Mouse (Mus musculus): ENCODE results near the gene Suclg2. TPM values are rescaled to one million over a fixed set of nuclear protein-coding genes. Genes with fewer than 3 reads are reported as not detected.

The Suclg2 gene
- polyA plus RNA-seq (2011; ENCODE audit: insufficient read depth, insufficient read length, low read depth, missing spikeins) = 87.4 and 90.8 TPM in 2 replicates

- Histone ChIP-seq H3K9me3 (replicated peaks; ENCODE audit: control insufficient read depth, insufficient read depth, low read length, poor library complexity, severe bottlenecking) (no peaks in the 10 kb centered on the region), H3K27ac (ENCODE audit: insufficient read depth, low read length) (no peak within 1 kb of the TSS), H3K4me3 (ENCODE audit: low read depth, low read length) (peak within 1 kb of the TSS; percentile 88), H3K36me3 (ENCODE audit: control insufficient read depth, insufficient read depth, low read length, poor library complexity, severe bottlenecking) (no peaks in the 10 kb centered on the region), H3K4me1 (ENCODE audit: control insufficient read depth, insufficient read depth, low read length) (peaks cover 2% of the 10 kb centered on the region), H3K27me3 (ENCODE audit: control insufficient read depth, insufficient read depth, low read length, poor library complexity, severe bottlenecking) (no peaks in the 10 kb centered on the region), H3K9ac (ENCODE audit: low read depth, poor library complexity, severe bottlenecking) (peak within 1 kb of the TSS; percentile 90)
- TF ChIP-seq EP300 (IDR thresholded peaks at IDR 0.05; ENCODE audit: insufficient read depth, low read depth, low read length) = no peak
- no peak for TF ChIP-seq POLR2A (IDR thresholded peaks at IDR 0.05; ENCODE audit: insufficient read depth, low read length)
- no peak for TF ChIP-seq CTCF (IDR thresholded peaks at IDR 0.05; ENCODE audit: low read depth, low read length)
These were observed at the start of gene Suclg2 for GRCm38 (mm10) chr6:95718031-95718968. Gene Suclg2 (minus strand): TSS chr6:95718800.

DNA sequence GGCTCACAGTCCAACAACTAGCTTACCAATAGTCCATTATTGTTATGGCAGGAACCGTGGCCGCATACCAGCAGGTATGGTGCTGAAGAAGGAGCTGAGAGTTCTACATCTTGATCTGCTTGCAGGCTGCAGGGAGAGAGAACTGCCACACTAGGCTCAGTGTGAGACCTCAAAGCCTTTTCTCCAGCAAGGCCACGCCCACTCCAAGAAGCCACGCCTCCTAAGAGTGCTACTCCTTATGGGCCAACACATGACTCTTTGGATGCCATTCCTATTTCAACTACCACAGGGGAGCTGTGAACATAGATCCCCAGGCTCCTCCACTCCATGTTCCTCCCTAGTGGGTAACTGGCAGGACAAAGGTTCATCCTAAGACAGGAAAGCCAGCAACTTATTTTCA is 48.0 kb upstream of the Suclg2 start:
- no peaks in the 10 kb centered on the region for H3K9me3 ChIP-seq (replicated peaks; ENCODE audit: control insufficient read depth, insufficient read depth, low read length, poor library complexity, severe bottlenecking)
- no peak for TF ChIP-seq CTCF (IDR thresholded peaks at IDR 0.05; ENCODE audit: low read depth, low read length)
- TF ChIP-seq EP300 (IDR thresholded peaks at IDR 0.05; ENCODE audit: insufficient read depth, low read depth, low read length) = no peak
- no peak for TF ChIP-seq POLR2A (IDR thresholded peaks at IDR 0.05; ENCODE audit: insufficient read depth, low read length)
- H3K36me3 ChIP-seq (ENCODE audit: control insufficient read depth, insufficient read depth, low read length, poor library complexity, severe bottlenecking) = no peaks in the 10 kb centered on the region
- no peak overlapping the region for H3K27ac ChIP-seq (ENCODE audit: insufficient read depth, low read length)
- no peaks in the 10 kb centered on the region for H3K27me3 ChIP-seq (ENCODE audit: control insufficient read depth, insufficient read depth, low read length, poor library complexity, severe bottlenecking)
- H3K9ac ChIP-seq (ENCODE audit: low read depth, poor library complexity, severe bottlenecking) = no peak overlapping the region
- no peak overlapping the region for H3K4me3 ChIP-seq (ENCODE audit: low read depth, low read length)
- H3K4me1 ChIP-seq (ENCODE audit: control insufficient read depth, insufficient read depth, low read length) = no peaks in the 10 kb centered on the region

- Histone ChIP-seq H3K27me3 (ENCODE audit: control insufficient read depth, insufficient read depth, low read length, poor library complexity, severe bottlenecking) (no peaks in the 10 kb centered on the region), H3K36me3 (ENCODE audit: control insufficient read depth, insufficient read depth, low read length, poor library complexity, severe bottlenecking) (no peaks in the 10 kb centered on the region), H3K4me1 (ENCODE audit: control insufficient read depth, insufficient read depth, low read length) (no peaks in the 10 kb centered on the region), H3K4me3 (ENCODE audit: low read depth, low read length) (no peak overlapping the region), H3K9ac (ENCODE audit: low read depth, poor library complexity, severe bottlenecking) (no peak overlapping the region), H3K27ac (ENCODE audit: insufficient read depth, low read length) (no peak overlapping the region), H3K9me3 (replicated peaks; ENCODE audit: control insufficient read depth, insufficient read depth, low read length, poor library complexity, severe bottlenecking) (no peaks in the 10 kb centered on the region)
- TF ChIP-seq EP300 (IDR thresholded peaks at IDR 0.05; ENCODE audit: insufficient read depth, low read depth, low read length) = no peak
- no peak for TF ChIP-seq CTCF (IDR thresholded peaks at IDR 0.05; ENCODE audit: low read depth, low read length)
- TF ChIP-seq POLR2A (IDR thresholded peaks at IDR 0.05; ENCODE audit: insufficient read depth, low read length) = no peak
These were observed 41.1 kb upstream of the Suclg2 start for GRCm38 (mm10) chr6:95759558-95760172.

- H3K4me1 ChIP-seq (ENCODE audit: control insufficient read depth, insufficient read depth, low read length) = no peaks in the 10 kb centered on the region
These were observed 23.8 kb upstream of the Suclg2 start for GRCm38 (mm10) chr6:95742378-95742777.

DNA sequence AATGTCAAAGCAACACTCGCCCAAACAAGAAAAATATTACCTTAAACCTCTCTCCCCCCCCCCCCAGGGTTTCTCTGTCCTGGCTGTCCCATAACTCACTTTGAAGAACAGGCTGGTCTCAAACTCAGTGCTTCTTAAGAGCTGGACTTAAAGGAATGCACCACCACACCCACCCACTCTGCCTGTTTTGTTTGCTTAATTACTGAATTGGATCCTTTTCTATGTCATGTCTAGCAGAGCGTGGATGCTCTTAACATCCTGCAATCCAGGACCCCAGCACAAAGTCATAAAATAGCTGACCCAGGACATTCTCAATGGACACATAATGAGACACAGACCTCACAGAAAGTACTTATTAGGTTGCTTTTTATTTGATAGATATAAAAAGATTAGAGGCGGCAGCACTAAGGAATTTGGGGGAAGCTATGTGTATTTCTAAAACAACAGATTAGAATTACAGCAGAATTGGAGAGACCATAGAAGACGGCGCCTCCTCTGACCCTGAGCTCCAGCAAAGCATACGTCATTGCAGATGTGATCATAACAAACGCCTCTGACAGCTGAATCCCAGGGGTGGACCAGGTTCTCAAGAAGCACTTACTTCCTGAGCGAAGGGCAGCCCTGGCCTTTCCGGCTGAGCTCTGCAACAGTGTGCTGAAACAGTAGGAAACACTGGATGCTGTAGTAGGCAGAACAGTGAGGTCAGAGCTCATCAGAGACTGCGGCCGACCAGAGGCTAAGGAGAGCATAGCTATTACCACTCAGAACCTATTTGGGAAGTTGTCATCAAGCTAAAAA is 13.2 kb upstream of the Suclg2 start:
- Histone ChIP-seq H3K4me1 (ENCODE audit: control insufficient read depth, insufficient read depth, low read length) (no peaks in the 10 kb centered on the region), H3K4me3 (ENCODE audit: low read depth, low read length) (no peak overlapping the region), H3K27ac (ENCODE audit: insufficient read depth, low read length) (no peak overlapping the region), H3K9ac (ENCODE audit: low read depth, poor library complexity, severe bottlenecking) (no peak overlapping the region), H3K27me3 (ENCODE audit: control insufficient read depth, insufficient read depth, low read length, poor library complexity, severe bottlenecking) (no peaks in the 10 kb centered on the region), H3K9me3 (replicated peaks; ENCODE audit: control insufficient read depth, insufficient read depth, low read length, poor library complexity, severe bottlenecking) (no peaks in the 10 kb centered on the region), H3K36me3 (ENCODE audit: control insufficient read depth, insufficient read depth, low read length, poor library complexity, severe bottlenecking) (no peaks in the 10 kb centered on the region)
- TF ChIP-seq POLR2A (IDR thresholded peaks at IDR 0.05; ENCODE audit: insufficient read depth, low read length) (no peak), EP300 (IDR thresholded peaks at IDR 0.05; ENCODE audit: insufficient read depth, low read depth, low read length) (no peak), CTCF (IDR thresholded peaks at IDR 0.05; ENCODE audit: low read depth, low read length) (no peak)

More at GRCm38 (mm10) chr6:95742378-95742777, 23.8 kb upstream of the Suclg2 start:
- Histone ChIP-seq H3K27ac (ENCODE audit: insufficient read depth, low read length) (no peak overlapping the region), H3K9me3 (replicated peaks; ENCODE audit: control insufficient read depth, insufficient read depth, low read length, poor library complexity, severe bottlenecking) (no peaks in the 10 kb centered on the region), H3K36me3 (ENCODE audit: control insufficient read depth, insufficient read depth, low read length, poor library complexity, severe bottlenecking) (no peaks in the 10 kb centered on the region), H3K9ac (ENCODE audit: low read depth, poor library complexity, severe bottlenecking) (no peak overlapping the region), H3K27me3 (ENCODE audit: control insufficient read depth, insufficient read depth, low read length, poor library complexity, severe bottlenecking) (no peaks in the 10 kb centered on the region), H3K4me3 (ENCODE audit: low read depth, low read length) (no peak overlapping the region)
- no peak for TF ChIP-seq CTCF (IDR thresholded peaks at IDR 0.05; ENCODE audit: low read depth, low read length)
- no peak for TF ChIP-seq EP300 (IDR thresholded peaks at IDR 0.05; ENCODE audit: insufficient read depth, low read depth, low read length)
- no peak for TF ChIP-seq POLR2A (IDR thresholded peaks at IDR 0.05; ENCODE audit: insufficient read depth, low read length)

Measured in ES-Bruce4 (cell line).